Mouse (Mus musculus) embryonic facial prominence, embryonic 12.5 days (tissue): ENCODE data around the gene Ndufs2. TPM values are rescaled to one million over a fixed set of nuclear protein-coding genes. Genes with fewer than 3 reads are reported as not detected.

ENCODE experiments used
- ATAC-seq: fragments of 200-750 bp; cut with Nextera tagmentation; 2 replicates; pipeline ENCODE4 v1.8.0; 2017; ENCODE audit not compliant: insufficient number of reproducible peaks, insufficient read depth, low FRiP score, low TSS enrichment
- H3K27ac ChIP-seq: fragments of 300-500 bp; sonication (generic); 2 replicates; pipeline ENCODE4 v1.5.1; 2016; ENCODE audit warnings: mild to moderate bottlenecking
- H3K27me3 ChIP-seq: fragments of 300-500 bp; sonication (generic); 2 replicates; pipeline ENCODE4 v1.6.1; 2016; ENCODE audit warnings: mild to moderate bottlenecking, moderate library complexity
- H3K36me3 ChIP-seq: fragments of 300-500 bp; sonication (generic); 2 replicates; pipeline ENCODE4 v1.6.1; 2016; ENCODE audit warnings: mild to moderate bottlenecking
- H3K4me1 ChIP-seq: fragments of 300-500 bp; sonication (generic); 2 replicates; pipeline ENCODE4 v1.6.1; 2016
- H3K4me2 ChIP-seq: fragments of 300-500 bp; sonication (generic); replicated peaks from 2 replicates; pipeline ENCODE4 v1.6.1; 2016; ENCODE audit warnings: mild to moderate bottlenecking, moderate library complexity
- H3K4me3 ChIP-seq: fragments of 300-500 bp; sonication (generic); 2 replicates; pipeline ENCODE4 v1.5.1; 2016; ENCODE audit warnings: mild to moderate bottlenecking
- H3K9ac ChIP-seq: fragments of 300-500 bp; sonication (generic); 2 replicates; pipeline ENCODE4 v1.6.1; 2016; ENCODE audit warnings: mild to moderate bottlenecking, moderate library complexity
- H3K9me3 ChIP-seq: fragments of 300-500 bp; sonication (generic); 2 replicates; pipeline ENCODE4 v1.6.1; 2016; ENCODE audit warnings: mild to moderate bottlenecking, moderate library complexity
- WGBS: fragments of 180-500 bp; shearing (Covaris S2); methylation state at CpG from one replicate; pipeline ENCODE4 v1.1.7; 2016; 5-methylcytosine and 5-hydroxymethylcytosine counted together
- polyA plus RNA-seq: library from polyadenylated mRNA; unstranded; fragments of >200 nt; fragmentation: Nextera tagmentation; extraction: Ambion mirVana; gene quantifications from 2 replicates; pipeline ENCODE4 v1.2.1, GENCODE M21; 2016

Gene Ndufs2
- polyA plus RNA-seq, 1 experiment from 2014 or later, result 236 TPM

GRCm38 (mm10) chr1:171203471-171204248, 47.5 kb downstream of the Ndufs2 start:
- Histone ChIP-seq H3K27me3 (0 out of 2 replicates have a peak, but pooled peaks cover 7% of the 10 kb centered on the region), H3K4me1 (no peaks in the 10 kb centered on the region), H3K4me2 (no peak overlapping the region), H3K9me3 (no peaks in the 10 kb centered on the region), H3K4me3 (no peak overlapping the region), H3K27ac (no peak overlapping the region), H3K9ac (no peak overlapping the region), H3K36me3 (no peaks in the 10 kb centered on the region)
- WGBS, result 51% methylated on average over 10 of the region's 11 CpGs
- ATAC-seq, result no peak

GRCm38 (mm10) chr1:171200769-171201168, 50.4 kb downstream of the Ndufs2 start:
- H3K27me3 ChIP-seq, result peaks cover 26% of the 10 kb centered on the region
- H3K4me3 ChIP-seq, result no peak overlapping the region
- H3K9me3 ChIP-seq, result no peaks in the 10 kb centered on the region
- no peak overlapping the region for H3K4me2 ChIP-seq
- 97% methylated on average over 1 of the region's 1 CpGs for WGBS
- ATAC-seq, result no peak
- no peak overlapping the region for H3K27ac ChIP-seq
- no peak overlapping the region for H3K9ac ChIP-seq
- H3K4me1 ChIP-seq, result peaks cover 2% of the 10 kb centered on the region; the same call in 1 of the 2 replicates
- H3K36me3 ChIP-seq, result no peaks in the 10 kb centered on the region

GRCm38 (mm10) chr1:171199532-171199931, 51.7 kb downstream of the Ndufs2 start:
- Histone ChIP-seq H3K9ac (no peak overlapping the region), H3K4me2 (no peak overlapping the region), H3K4me1 (peaks cover 9% of the 10 kb centered on the region; the same call in 1 of the 2 replicates), H3K27ac (no peak overlapping the region), H3K36me3 (no peaks in the 10 kb centered on the region), H3K9me3 (no peaks in the 10 kb centered on the region), H3K4me3 (no peak overlapping the region), H3K27me3 (peaks cover 38% of the 10 kb centered on the region)
- WGBS, result 44% methylated on average over 1 of the region's 1 CpGs
- no peak for ATAC-seq

GRCm38 (mm10) chr1:171195887-171196397, 55.2 kb downstream of the Ndufs2 start, which contains the start of gene Pcp4l1:
Gene Pcp4l1 (minus strand): TSS chr1:171196268.
- peaks cover 69% of the 10 kb centered on the region for H3K27me3 ChIP-seq
- peak; percentile 86 for ATAC-seq

GRCm38 (mm10) chr1:171195046-171195822, 56.0 kb downstream of the Ndufs2 start:
- Histone ChIP-seq H3K4me3 (peak overlapping the region; percentile 52), H3K4me1 (peaks cover 25% of the 10 kb centered on the region), H3K9ac (peak overlapping the region; percentile 53), H3K4me2 (peak overlapping the region; percentile 99), H3K9me3 (no peaks in the 10 kb centered on the region), H3K36me3 (no peaks in the 10 kb centered on the region), H3K27me3 (peaks cover 73% of the 10 kb centered on the region), H3K27ac (no peak overlapping the region)
- WGBS, result 4% methylated on average over 20 of the region's 20 CpGs
- no peak for ATAC-seq

More at GRCm38 (mm10) chr1:171195887-171196397, 55.2 kb downstream of the Ndufs2 start, which contains the start of gene Pcp4l1:
- Histone ChIP-seq H3K4me3 (peak within 1 kb of the TSS; percentile 52), H3K27ac (no peak within 1 kb of the TSS), H3K9ac (peak within 1 kb of the TSS; percentile 53), H3K4me2 (peak within 1 kb of the TSS; percentile 99), H3K36me3 (no peaks in the 10 kb centered on the region), H3K4me1 (peaks cover 25% of the 10 kb centered on the region), H3K9me3 (no peaks in the 10 kb centered on the region)
- 0% methylated on average over 33 of the region's 33 CpGs for WGBS

- no peak overlapping the region for H3K27ac ChIP-seq
- H3K9ac ChIP-seq, result no peak overlapping the region
- ATAC-seq, result no peak
- no peaks in the 10 kb centered on the region for H3K36me3 ChIP-seq
- no peaks in the 10 kb centered on the region for H3K9me3 ChIP-seq
- peak overlapping the region; percentile 42 for H3K4me2 ChIP-seq
- 18% methylated on average over 11 of the region's 11 CpGs for WGBS
- H3K4me1 ChIP-seq, result peaks cover 33% of the 10 kb centered on the region
- H3K4me3 ChIP-seq, result no peak overlapping the region
- H3K27me3 ChIP-seq, result peaks cover 72% of the 10 kb centered on the region
These were observed 57.0 kb downstream of the Ndufs2 start for GRCm38 (mm10) chr1:171193911-171194830.

GRCm38 (mm10) chr1:171193093-171193840, 57.9 kb downstream of the Ndufs2 start:
- no peak overlapping the region for H3K27ac ChIP-seq
- H3K9ac ChIP-seq, result no peak overlapping the region
- peaks cover 40% of the 10 kb centered on the region for H3K4me1 ChIP-seq

GRCm38 (mm10) chr1:171192283-171192682, 58.9 kb downstream of the Ndufs2 start:
- no peak overlapping the region for H3K27ac ChIP-seq
- no peak overlapping the region for H3K4me2 ChIP-seq
- H3K36me3 ChIP-seq, result no peaks in the 10 kb centered on the region
- H3K4me1 ChIP-seq, result peaks cover 43% of the 10 kb centered on the region
- ATAC-seq, result no peak
- 46% methylated on average over 10 of the region's 10 CpGs for WGBS
- peaks cover 61% of the 10 kb centered on the region for H3K27me3 ChIP-seq
- H3K9ac ChIP-seq, result no peak overlapping the region
- no peak overlapping the region for H3K4me3 ChIP-seq
- H3K9me3 ChIP-seq, result no peaks in the 10 kb centered on the region

More at GRCm38 (mm10) chr1:171193093-171193840, 57.9 kb downstream of the Ndufs2 start:
- peak overlapping the region; percentile 42 for H3K4me2 ChIP-seq
- WGBS, result 3% methylated on average over 18 of the region's 18 CpGs
- ATAC-seq, result no peak
- H3K9me3 ChIP-seq, result no peaks in the 10 kb centered on the region
- H3K36me3 ChIP-seq, result no peaks in the 10 kb centered on the region
- H3K4me3 ChIP-seq, result peak overlapping the region; percentile 16
- H3K27me3 ChIP-seq, result peaks cover 65% of the 10 kb centered on the region

- Histone ChIP-seq H3K4me2 (no peak overlapping the region), H3K4me1 (peaks cover 42% of the 10 kb centered on the region), H3K27ac (no peak overlapping the region), H3K4me3 (no peak overlapping the region), H3K27me3 (peaks cover 48% of the 10 kb centered on the region), H3K9me3 (no peaks in the 10 kb centered on the region), H3K36me3 (no peaks in the 10 kb centered on the region), H3K9ac (no peak overlapping the region)
- no peak for ATAC-seq
- WGBS, result 94% methylated on average over 9 of the region's 9 CpGs
These were observed 60.4 kb downstream of the Ndufs2 start for GRCm38 (mm10) chr1:171190832-171191231.

- no peaks in the 10 kb centered on the region for H3K36me3 ChIP-seq
- no peak overlapping the region for H3K9ac ChIP-seq
- H3K27ac ChIP-seq, result 0 out of 2 replicates have a peak overlapping the region, but pooled peaks have one; percentile 19
- H3K4me2 ChIP-seq, result no peak overlapping the region
- no peak overlapping the region for H3K4me3 ChIP-seq
- H3K27me3 ChIP-seq, result peaks cover 36% of the 10 kb centered on the region
- H3K9me3 ChIP-seq, result no peaks in the 10 kb centered on the region
- 36% methylated on average over 14 of the region's 14 CpGs for WGBS
- peaks cover 39% of the 10 kb centered on the region for H3K4me1 ChIP-seq
- peak; percentile 36; the same call in 1 of the 2 replicates for ATAC-seq
These were observed 61.6 kb downstream of the Ndufs2 start for GRCm38 (mm10) chr1:171189476-171190114.
